Mouse (Mus musculus) mouse trophoblast stem cell (cell line): ENCODE measurements around the gene Cemip.

Experiments
- in situ Hi-C, 2 experiments: fragments of 300-500 bp; cut with MseI, MboI; formaldehyde crosslinking; loops; 2 replicates in 1 of 2; 3 replicates in 1 of 2; pipeline ENCODE4 v1.15.1; 2025

The Cemip gene

GRCm38 (mm10) chr7:84029120-84029771 is 57.1 kb downstream of the Cemip start:
- in situ Hi-C loops = no loop called here

GRCm38 (mm10) chr7:84028368-84028767 is 57.9 kb downstream of the Cemip start:
- in situ Hi-C loops = no loop called here

- in situ Hi-C loops = no loop called here
These were observed 59.2 kb downstream of the Cemip start for GRCm38 (mm10) chr7:84026950-84027585.

- in situ Hi-C loops = no loop called here
These were observed 60.2 kb downstream of the Cemip start for GRCm38 (mm10) chr7:84026090-84026489.

- in situ Hi-C loops = no loop called here
These were observed 62.8 kb downstream of the Cemip start for GRCm38 (mm10) chr7:84023466-84023865.

- in situ Hi-C loops = no loop called here
These were observed 63.8 kb downstream of the Cemip start for GRCm38 (mm10) chr7:84022462-84022861.

GRCm38 (mm10) chr7:84019381-84019780 is 66.9 kb downstream of the Cemip start:
- in situ Hi-C loops = no loop called here

- in situ Hi-C loops = no loop called here
These were observed 67.7 kb downstream of the Cemip start for GRCm38 (mm10) chr7:84018291-84019266.

GRCm38 (mm10) chr7:84015050-84015449 is 71.3 kb downstream of the Cemip start:
- in situ Hi-C loops = no loop called here

- in situ Hi-C loops = no loop called here
These were observed 72.6 kb downstream of the Cemip start for GRCm38 (mm10) chr7:84013656-84014055.

GRCm38 (mm10) chr7:84004357-84004756 is 81.9 kb downstream of the Cemip start:
- in situ Hi-C loops = no loop called here

- in situ Hi-C loops = no loop called here
These were observed 84.8 kb downstream of the Cemip start for GRCm38 (mm10) chr7:84001516-84001915.

GRCm38 (mm10) chr7:84000671-84001070 is 85.6 kb downstream of the Cemip start:
- in situ Hi-C loops = no loop called here

- in situ Hi-C loops = no loop called here
These were observed 86.7 kb downstream of the Cemip start for GRCm38 (mm10) chr7:83999647-84000046.

GRCm38 (mm10) chr7:83994348-83994747 is 92.0 kb downstream of the Cemip start:
- in situ Hi-C loops = no loop called here

- in situ Hi-C loops = no loop called here
These were observed 97.0 kb downstream of the Cemip start for GRCm38 (mm10) chr7:83989294-83989693.

GRCm38 (mm10) chr7:83985751-83986150 is 100.6 kb downstream of the Cemip start:
- in situ Hi-C loops = no loop called here

GRCm38 (mm10) chr7:83982566-83982965 is 103.7 kb downstream of the Cemip start:
- in situ Hi-C loops = no loop called here

- in situ Hi-C loops = no loop called here
These were observed 107.3 kb downstream of the Cemip start for GRCm38 (mm10) chr7:83978945-83979536.

- in situ Hi-C loops = no loop called here
These were observed 107.9 kb downstream of the Cemip start for GRCm38 (mm10) chr7:83978410-83978809.

- in situ Hi-C loops = no loop called here
These were observed 109.8 kb downstream of the Cemip start for GRCm38 (mm10) chr7:83976413-83976958.

GRCm38 (mm10) chr7:83975283-83975682 is 111.0 kb downstream of the Cemip start:
- in situ Hi-C loops = no loop called here
